Mouse (Mus musculus) cerebellum, adult 2 months (tissue): Measurements from ENCODE around the gene Uevld. TPM values are rescaled to one million over a fixed set of nuclear protein-coding genes. Genes with fewer than 3 reads are reported as not detected.

Experiments
- DNase-seq, 2 experiments: peaks; one replicate each; pipeline ENCODE4 v3.0.0; 2021
- H3K27ac ChIP-seq: fragments of 200-500 bp; 2 replicates; pipeline ENCODE4 v1.5.1; 2012; ENCODE audit warnings: low read length, control low read depth, inconsistent platforms; ENCODE audit not compliant: insufficient read depth
- H3K27me3 ChIP-seq: fragments of 200-500 bp; 2 replicates; pipeline ENCODE4 v1.6.1; 2012; ENCODE audit warnings: inconsistent platforms, mild to moderate bottlenecking, low read length, moderate library complexity; ENCODE audit not compliant: control insufficient read depth, insufficient read depth
- H3K4me1 ChIP-seq: fragments of 200-500 bp; 2 replicates; pipeline ENCODE4 v1.6.1; 2011; ENCODE audit warnings: low read length; ENCODE audit not compliant: control insufficient read depth, insufficient read depth
- H3K4me3 ChIP-seq: fragments of 200-500 bp; replicated peaks from 2 replicates; pipeline ENCODE3; 2011; ENCODE audit warnings: mild to moderate bottlenecking, low read depth, low read length, control low read depth; ENCODE audit not compliant: insufficient read depth
- CTCF ChIP-seq: fragments of 200-500 bp; IDR thresholded peaks from 2 replicates; pipeline ENCODE4 v1.5.1; 2011; ENCODE audit warnings: low read depth, mild to moderate bottlenecking, control low read depth, low read length, moderate library complexity, borderline replicate concordance; ENCODE audit not compliant: insufficient read depth
- POLR2A ChIP-seq: fragments of 200-500 bp; IDR thresholded peaks from 2 replicates; pipeline ENCODE4 v1.6.1; 2011; ENCODE audit warnings: low read length, control low read depth, borderline replicate concordance; ENCODE audit not compliant: insufficient read depth
- WGBS: fragments of 180-500 bp; shearing (Covaris S2); methylation state at CpG from one replicate; pipeline ENCODE4 v1.1.7; 2018; 5-methylcytosine and 5-hydroxymethylcytosine counted together
- polyA plus RNA-seq: library from polyadenylated mRNA; depleted of rRNA; stranded (reverse); fragments of >200 nt; gene quantifications from 2 replicates; pipeline ENCODE4 v1.2.3, GENCODE M21; 2012

The Uevld gene
- polyA plus RNA-seq, 1 experiment = 7.4 TPM

DNA sequence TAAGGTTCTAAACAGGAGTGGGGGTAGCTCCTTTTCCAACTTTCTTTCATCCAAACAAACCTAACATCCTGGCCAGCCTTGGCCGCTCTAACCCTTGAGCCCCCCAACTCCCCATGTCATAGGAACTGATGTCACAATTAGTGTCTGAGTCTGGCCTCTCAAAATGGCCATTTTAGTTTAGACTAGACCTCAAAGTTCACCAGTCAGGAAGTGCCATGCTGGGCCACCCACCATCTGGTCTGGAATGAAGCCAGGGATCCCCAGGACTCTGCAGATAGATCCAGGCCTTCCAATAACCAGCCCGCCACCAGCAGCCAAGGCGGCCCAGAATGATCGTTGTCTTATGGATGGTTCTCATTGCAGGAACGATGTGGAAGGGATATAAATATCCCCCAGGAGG, 28.3 kb upstream of the Uevld start:
- Histone ChIP-seq H3K27me3 (no peaks in the 10 kb centered on the region; the same call in 1 of the 2 replicates), H3K27ac (no peak overlapping the region), H3K4me1 (peaks cover 12% of the 10 kb centered on the region; the same call in 1 of the 2 replicates), H3K4me3 (no peak overlapping the region)
- WGBS = 20% methylated on average over 5 of the region's 5 CpGs
- DNase-seq = peak; percentile 52 to 56
- no peak for TF ChIP-seq CTCF
- no peak for TF ChIP-seq POLR2A

GRCm38 (mm10) chr7:46985718-46986505, 27.6 kb upstream of the Uevld start:
- WGBS = 31% methylated on average over 8 of the region's 8 CpGs
- Histone ChIP-seq H3K4me3 (no peak overlapping the region), H3K27ac (peak overlapping the region; percentile 28; the same call in 1 of the 2 replicates), H3K4me1 (peaks cover 12% of the 10 kb centered on the region; the same call in 1 of the 2 replicates), H3K27me3 (no peaks in the 10 kb centered on the region; the same call in 1 of the 2 replicates)
- DNase-seq = peak; percentile 47 to 74
- no peak for TF ChIP-seq POLR2A
- no peak for TF ChIP-seq CTCF

DNA sequence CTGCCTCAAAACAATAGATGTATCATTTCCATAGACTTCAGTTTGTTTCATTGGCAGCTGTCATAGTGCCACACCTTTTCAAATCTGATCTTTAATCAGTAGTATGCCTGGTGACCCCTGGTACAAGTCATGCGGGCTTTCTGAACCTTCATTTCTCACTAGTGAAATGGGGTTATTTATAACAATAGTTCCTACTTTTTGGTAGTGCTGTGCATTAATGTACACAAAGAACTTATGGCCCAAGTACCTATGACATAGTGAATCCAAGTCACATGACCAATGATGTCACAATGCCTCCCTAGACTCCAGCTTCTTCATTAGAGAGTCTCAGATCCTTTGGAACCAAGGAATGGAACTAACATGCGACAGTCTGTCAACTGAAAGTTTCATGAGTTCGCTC, 25.0 kb upstream of the Uevld start, which contains the start of gene Gm9999:
Gene Gm9999 (plus strand): TSS at position 301 of the 400 bp plus-strand sequence.
- DNase-seq = no peak
- TF ChIP-seq CTCF (no peak), POLR2A (no peak)
- no peak within 1 kb of the TSS for H3K4me3 ChIP-seq
- no peak within 1 kb of the TSS for H3K27ac ChIP-seq
- no peaks in the 10 kb centered on the region; the same call in 1 of the 2 replicates for H3K27me3 ChIP-seq
- WGBS = 82% methylated on average over 3 of the region's 3 CpGs
- peaks cover 12% of the 10 kb centered on the region; the same call in 1 of the 2 replicates for H3K4me1 ChIP-seq

- TF ChIP-seq CTCF (no peak), POLR2A (no peak)
- WGBS = 28% methylated on average over 11 of the region's 11 CpGs
- H3K27ac ChIP-seq = no peak overlapping the region
- no peak for DNase-seq
- H3K4me1 ChIP-seq = no peaks in the 10 kb centered on the region
- H3K27me3 ChIP-seq = no peaks in the 10 kb centered on the region
- no peak overlapping the region for H3K4me3 ChIP-seq
Measured at GRCm38 (mm10) chr7:46975456-46975855, 17.1 kb upstream of the Uevld start.

- Histone ChIP-seq H3K27me3 (no peaks in the 10 kb centered on the region), H3K4me1 (no peaks in the 10 kb centered on the region), H3K4me3 (no peak overlapping the region), H3K27ac (no peak overlapping the region)
- TF ChIP-seq POLR2A = no peak
- no peak for TF ChIP-seq CTCF
- DNase-seq = no peak
- WGBS = 93% methylated on average over 4 of the region's 4 CpGs
Measured at GRCm38 (mm10) chr7:46974648-46975047, 16.3 kb upstream of the Uevld start.

DNA sequence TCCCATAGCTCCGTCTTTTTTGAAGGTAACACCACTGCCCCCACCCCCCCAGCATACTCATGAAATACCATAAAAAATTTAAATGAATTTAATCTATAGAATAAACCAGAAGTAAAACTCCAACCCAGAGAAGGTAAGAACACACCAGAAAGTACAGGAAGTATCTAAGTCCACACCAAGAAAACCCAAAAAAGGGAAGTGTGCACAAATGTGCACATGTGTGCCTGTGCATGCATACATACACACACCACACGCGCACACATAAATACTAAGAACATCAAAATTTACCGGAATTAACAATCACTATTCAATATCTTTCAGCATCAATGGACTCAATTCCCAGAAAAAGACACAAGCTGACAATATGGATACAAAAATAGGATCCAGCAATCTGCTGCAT, 11.6 kb upstream of the Uevld start:
- Histone ChIP-seq H3K27me3 (no peaks in the 10 kb centered on the region), H3K27ac (no peak overlapping the region), H3K4me3 (no peak overlapping the region), H3K4me1 (no peaks in the 10 kb centered on the region)
- WGBS = 91% methylated on average over 4 of the region's 4 CpGs
- TF ChIP-seq CTCF = no peak
- TF ChIP-seq POLR2A = no peak
- DNase-seq = no peak

- Histone ChIP-seq H3K27ac (no peak overlapping the region), H3K27me3 (no peaks in the 10 kb centered on the region), H3K4me3 (no peak overlapping the region), H3K4me1 (no peaks in the 10 kb centered on the region; the same call in 1 of the 2 replicates)
- TF ChIP-seq POLR2A = no peak
- no peak for TF ChIP-seq CTCF
- WGBS = 85% methylated on average over 7 of the region's 7 CpGs
- DNase-seq = no peak
Measured at GRCm38 (mm10) chr7:46964070-46964469, 5.7 kb upstream of the Uevld start.

GRCm38 (mm10) chr7:46962806-46963618, 4.7 kb upstream of the Uevld start:
- WGBS = 0% methylated on average over 9 of the region's 9 CpGs
- Histone ChIP-seq H3K27ac (no peak overlapping the region), H3K4me1 (no peaks in the 10 kb centered on the region; the same call in 1 of the 2 replicates), H3K4me3 (no peak overlapping the region), H3K27me3 (no peaks in the 10 kb centered on the region)
- TF ChIP-seq POLR2A = no peak
- peak; percentile 70 for TF ChIP-seq CTCF
- DNase-seq = peak; percentile 66 to 68
